Mouse (Mus musculus) ES-E14 (cell line): ENCODE measurements around the gene Gstt1. TPM values are rescaled to one million over a fixed set of nuclear protein-coding genes. Genes with fewer than 3 reads are reported as not detected.

Source experiments
- DNase-seq: peaks from one replicate; pipeline ENCODE4 v3.0.0-alpha.2; 2013; ENCODE audit warnings: low read depth, low spot score
- H3K27ac ChIP-seq: 2 replicates; pipeline ENCODE4 v1.5.1; 2012; ENCODE audit warnings: low read depth, mild to moderate bottlenecking, low read length, moderate library complexity, mixed read lengths; ENCODE audit not compliant: poor library complexity, insufficient read depth, severe bottlenecking
- H3K36me3 ChIP-seq: 2 replicates; pipeline ENCODE4 v1.6.1; 2012; ENCODE audit warnings: mild to moderate bottlenecking, low read length, moderate library complexity, mixed read lengths; ENCODE audit not compliant: control insufficient read depth, poor library complexity, insufficient read depth, severe bottlenecking
- H3K4me1 ChIP-seq, 2 experiments: fragments of 150-350 bp in 1 of 2; sonication (generic) in 1 of 2; 2 replicates each; pipeline ENCODE4 v1.6.1; 2012; ENCODE audit warnings: low read length in 2 of 2, mild to moderate bottlenecking in 1 of 2, mixed read lengths in 1 of 2; ENCODE audit not compliant: control insufficient read depth in 2 of 2, insufficient read depth in 2 of 2, poor library complexity in 1 of 2
- H3K4me3 ChIP-seq, 2 experiments: fragments of 150-350 bp in 1 of 2; sonication (generic) in 1 of 2; 2 replicates each; pipeline ENCODE4 v1.5.1; 2012; ENCODE audit warnings: low read length in 2 of 2, low read depth in 1 of 2, mild to moderate bottlenecking in 1 of 2, mixed read lengths in 1 of 2; ENCODE audit not compliant: insufficient read depth in 1 of 2, poor library complexity in 1 of 2, severe bottlenecking in 1 of 2
- H3K9ac ChIP-seq: 2 replicates; pipeline ENCODE4 v1.6.1; 2012; ENCODE audit warnings: low read depth, mild to moderate bottlenecking, low read length, mixed read lengths; ENCODE audit not compliant: poor library complexity, insufficient read depth, severe bottlenecking
- H3K9me3 ChIP-seq: fragments of 150-350 bp; sonication (generic); 2 replicates; pipeline ENCODE4 v1.6.1; 2012; ENCODE audit warnings: low read depth, mild to moderate bottlenecking, low read length; ENCODE audit not compliant: control insufficient read depth, insufficient read depth
- CHD2 ChIP-seq: IDR thresholded peaks from 2 replicates; pipeline ENCODE4 v1.6.1; 2014; ENCODE audit warnings: mild to moderate bottlenecking, low read depth, low read length, inconsistent platforms
- HCFC1 ChIP-seq: IDR thresholded peaks from 2 replicates; pipeline ENCODE4 v1.6.1; 2012; ENCODE audit warnings: low read length, inconsistent platforms, borderline replicate concordance; ENCODE audit not compliant: insufficient read depth
- MAFK ChIP-seq: IDR thresholded peaks from 2 replicates; pipeline ENCODE4 v1.6.1; 2014; ENCODE audit warnings: mild to moderate bottlenecking, low read depth, low read length, inconsistent platforms; ENCODE audit not compliant: insufficient read depth
- ZC3H11A ChIP-seq: IDR thresholded peaks from 2 replicates; pipeline ENCODE4 v1.6.1; 2012; ENCODE audit warnings: low read depth, mild to moderate bottlenecking, inconsistent platforms, low read length, borderline replicate concordance
- ZNF384 ChIP-seq: IDR thresholded peaks from 2 replicates; pipeline ENCODE4 v1.6.1; 2012; ENCODE audit warnings: low read depth, low read length, inconsistent platforms
- in situ Hi-C, 2 experiments: fragments of 600-800 bp; cut with MboI; formaldehyde crosslinking; loops; one replicate each; pipeline ENCODE4 v1.15.1; 2025; ENCODE audit warnings: low sequenced_read_pairs in 2 of 2, inconsistent platforms in 1 of 2; ENCODE audit not compliant: unreplicated experiment in 2 of 2
- total RNA-seq: library from RNA; depleted of rRNA; stranded (reverse); fragments of 300-350 nt; gene quantifications from 2 replicates; pipeline ENCODE4 v1.2.3, GENCODE M21; 2012

Gene Gstt1
- total RNA-seq, 1 experiment = 5.8 TPM

GRCm38 (mm10) chr10:75785442-75785841 lies 12.9 kb downstream of the Gstt1 start:
- DNase-seq = no peak
- no peak overlapping the region for H3K27ac ChIP-seq
- no peaks in the 10 kb centered on the region for H3K9me3 ChIP-seq
- H3K9ac ChIP-seq = no peak overlapping the region
- in situ Hi-C loops = no loop called here
- H3K36me3 ChIP-seq = no peaks in the 10 kb centered on the region
- TF ChIP-seq HCFC1 = no peak
- TF ChIP-seq ZNF384 = no peak
- no peak for TF ChIP-seq ZC3H11A
- peaks cover 0 to 5% of the 10 kb centered on the region in 2 experiments; a peak in 1 of 4 replicates for H3K4me1 ChIP-seq
- H3K4me3 ChIP-seq = no peak overlapping the region

GRCm38 (mm10) chr10:75780769-75781578 lies 17.4 kb downstream of the Gstt1 start, which contains the start of the genes Gm20441 and Gstt3:
Gene Gm20441, minus strand, starts transcription at chr10:75780954.
Gene Gstt3, minus strand, starts transcription at chr10:75781414.
- TF ChIP-seq ZC3H11A (no peak), MAFK (no peak), HCFC1 (no peak), ZNF384 (no peak), CHD2 (no peak)
- DNase-seq = peak; percentile 70
- peaks cover 7 to 8% of the 10 kb centered on the region in 2 experiments; a peak in 3 of 4 replicates for H3K4me1 ChIP-seq
- no peaks in the 10 kb centered on the region for H3K9me3 ChIP-seq
- peak within 1 kb of the TSS; percentile 67 to 77 for H3K4me3 ChIP-seq
- no peak within 1 kb of the TSS for H3K27ac ChIP-seq
- H3K36me3 ChIP-seq = no peaks in the 10 kb centered on the region
- in situ Hi-C loops = no loop called here
- peak within 1 kb of the TSS; percentile 71 for H3K9ac ChIP-seq

GRCm38 (mm10) chr10:75779206-75780174 lies 18.9 kb downstream of the Gstt1 start:
- no peak for DNase-seq
- TF ChIP-seq CHD2 (no peak), ZC3H11A (no peak), ZNF384 (no peak), HCFC1 (no peak), MAFK (no peak)
- Histone ChIP-seq H3K27ac (no peak overlapping the region), H3K4me3 (0 out of 4 replicates have a peak overlapping the region, but pooled peaks of 1 of the 2 experiments have one; percentile 1), H3K4me1 (peaks cover 7 to 8% of the 10 kb centered on the region in 2 experiments; a peak in 3 of 4 replicates), H3K36me3 (no peaks in the 10 kb centered on the region), H3K9me3 (no peaks in the 10 kb centered on the region), H3K9ac (no peak overlapping the region)
- in situ Hi-C loops = no loop called here

- Histone ChIP-seq H3K9me3 (no peaks in the 10 kb centered on the region), H3K36me3 (no peaks in the 10 kb centered on the region), H3K4me3 (no peak overlapping the region), H3K27ac (no peak overlapping the region), H3K4me1 (peaks cover 7 to 8% of the 10 kb centered on the region in 2 experiments; a peak in 3 of 4 replicates), H3K9ac (no peak overlapping the region)
- no peak for DNase-seq
- in situ Hi-C loops = no loop called here
- TF ChIP-seq MAFK (no peak), ZC3H11A (no peak), ZNF384 (no peak), CHD2 (no peak), HCFC1 (no peak)
Measured at GRCm38 (mm10) chr10:75777885-75778284, 20.5 kb downstream of the Gstt1 start.
